ENCODE assay signal across 8 mouse cellular contexts in genomic region chr11:72207204-72207833, GRCm38 (mm10). TPM values are rescaled to one million over a fixed set of nuclear protein-coding genes. Genes with fewer than 3 reads are reported as not detected.
A peak's percentile ranks its signal among the peaks of the same experiment; 100 is the strongest.
DNase-seq lines count a peak whose midpoint lies in the region; ATAC-seq and TF ChIP-seq lines count a peak whose summit lies in the region.

4933427D14Rik (minus strand) TSS chr11:72207459.
Txndc17 (plus strand) TSS chr11:72207547.

- no peak for TF ChIP-seq CTCF in bone marrow macrophage, adult 2 months (IDR thresholded peaks at IDR 0.05; ENCODE audit: low read depth, low read length)
- no peak for TF ChIP-seq CTCF in spleen, adult 2 months (IDR thresholded peaks at IDR 0.05; ENCODE audit: extremely low read depth, insufficient read depth, insufficient read length, insufficient replicate concordance)

- peak within 1 kb of the TSS; percentile 71 for H3K9ac ChIP-seq in embryonic facial prominence, embryonic 15.5 days
- H3K9ac ChIP-seq in limb, embryonic 14.5 days (ENCODE audit: low read depth, low read length, severe bottlenecking), result peak within 1 kb of the TSS; percentile 74
- peak within 1 kb of the TSS; percentile 80 for H3K9ac ChIP-seq in midbrain, embryonic 16.5 days (ENCODE audit: low read depth, low read length)

- ATAC-seq in embryonic facial prominence, embryonic 15.5 days (ENCODE audit: insufficient number of reproducible peaks, low FRiP score, low TSS enrichment, low read depth), result peak; percentile 95
- peak; percentile 96 for ATAC-seq in limb, embryonic 14.5 days (ENCODE audit: low FRiP score, low read depth)
- peak; percentile 90 for ATAC-seq in midbrain, embryonic 16.5 days

- peak within 1 kb of the TSS; percentile 92 for H3K4me3 ChIP-seq in bone marrow macrophage, adult 2 months (ENCODE audit: insufficient read depth, low read length)
- H3K4me3 ChIP-seq in embryonic facial prominence, embryonic 15.5 days (replicated peaks), result peak within 1 kb of the TSS; percentile 85
- peak within 1 kb of the TSS; percentile 80 for H3K4me3 ChIP-seq in limb, embryonic 14.5 days (replicated peaks; ENCODE audit: low read length)
- peak within 1 kb of the TSS; percentile 54 for H3K4me3 ChIP-seq in midbrain, embryonic 16.5 days (ENCODE audit: low read depth, low read length)
- peak within 1 kb of the TSS; percentile 81 for H3K4me3 ChIP-seq in spleen, adult 2 months (ENCODE audit: extremely low read depth, insufficient read depth, insufficient read length)

- H3K9me3 ChIP-seq in embryonic facial prominence, embryonic 15.5 days (replicated peaks), result no peaks in the 10 kb centered on the region
- no peaks in the 10 kb centered on the region for H3K9me3 ChIP-seq in limb, embryonic 14.5 days (ENCODE audit: control insufficient read depth, low read length)
- H3K9me3 ChIP-seq in midbrain, embryonic 16.5 days (replicated peaks; ENCODE audit: control insufficient read depth, low read length, poor library complexity, severe bottlenecking), result no peaks in the 10 kb centered on the region

- WGBS in embryonic facial prominence, embryonic 15.5 days, result under 1% methylated on average over 42 of the region's 42 CpGs
- WGBS in limb, embryonic 14.5 days, result 0% methylated on average over 42 of the region's 42 CpGs
- under 1% methylated on average over 42 of the region's 42 CpGs for WGBS in midbrain, embryonic 16.5 days
- WGBS in spleen, adult 2 months, result under 1% methylated on average over 42 of the region's 42 CpGs

- no peak within 1 kb of the TSS for H3K27ac ChIP-seq in bone marrow macrophage, adult 2 months (ENCODE audit: insufficient read depth, low read depth, low read length)
- H3K27ac ChIP-seq in embryonic facial prominence, embryonic 15.5 days (replicated peaks), result peak within 1 kb of the TSS; percentile 80
- peak within 1 kb of the TSS; percentile 73 for H3K27ac ChIP-seq in limb, embryonic 14.5 days (replicated peaks; ENCODE audit: low read depth, low read length)
- H3K27ac ChIP-seq in midbrain, embryonic 16.5 days (ENCODE audit: low read length), result peak within 1 kb of the TSS; percentile 74
- H3K27ac ChIP-seq in spleen, adult 2 months (ENCODE audit: insufficient read depth, low read length), result peak within 1 kb of the TSS; percentile 8; the same call in 1 of the 2 replicates

- TF ChIP-seq POLR2A in bone marrow macrophage, adult 2 months (IDR thresholded peaks at IDR 0.05; ENCODE audit: borderline replicate concordance, low read depth, low read length), result no peak
- peak; percentile 77; the same call in 1 of the 2 replicates for TF ChIP-seq POLR2A in limb, embryonic 14.5 days (IDR thresholded peaks at IDR 0.05; ENCODE audit: borderline replicate concordance, extremely low read depth, insufficient read depth, insufficient read length)
- TF ChIP-seq POLR2A in spleen, adult 2 months (IDR thresholded peaks at IDR 0.05; ENCODE audit: low read depth, low read length), result peak; percentile 38; the same call in 1 of the 2 replicates

- DNase-seq in B cell, adult 2 months, result peak; percentile 82 to 83
- peak; percentile 91 to 92 for DNase-seq in heart, adult 9 months (ENCODE audit: low spot score in 2 of 2)
- DNase-seq in kidney, adult 9 months, result peak; percentile 92
- DNase-seq in limb, embryonic 14.5 days (ENCODE audit: low spot score), result peak; percentile 89
- DNase-seq in spleen, adult 2 months (ENCODE audit: low read depth in 1 of 2, low spot score in 2 of 2), result peak; percentile 43 to 84

- peaks cover 24% of the 10 kb centered on the region for H3K36me3 ChIP-seq in embryonic facial prominence, embryonic 15.5 days
- peaks cover 29% of the 10 kb centered on the region for H3K36me3 ChIP-seq in limb, embryonic 14.5 days (ENCODE audit: control insufficient read depth, insufficient read depth, low read length)
- peaks cover 5% of the 10 kb centered on the region for H3K36me3 ChIP-seq in midbrain, embryonic 16.5 days (ENCODE audit: control insufficient read depth, insufficient read depth, low read length)
- peaks cover 3% of the 10 kb centered on the region; the same call in 1 of the 2 replicates for H3K36me3 ChIP-seq in spleen, adult 2 months (ENCODE audit: control insufficient read depth, insufficient read depth, low read length)

- peak within 1 kb of the TSS; percentile 85 for H3K4me2 ChIP-seq in embryonic facial prominence, embryonic 15.5 days (replicated peaks)
- peak within 1 kb of the TSS; percentile 88 for H3K4me2 ChIP-seq in limb, embryonic 14.5 days (replicated peaks; ENCODE audit: low read depth, low read length, severe bottlenecking)
- H3K4me2 ChIP-seq in midbrain, embryonic 16.5 days (ENCODE audit: low read length), result peak within 1 kb of the TSS; percentile 87

- H3K4me1 ChIP-seq in bone marrow macrophage, adult 2 months (ENCODE audit: control insufficient read depth, insufficient read depth, low read length), result peaks cover 10% of the 10 kb centered on the region
- peaks cover 29% of the 10 kb centered on the region for H3K4me1 ChIP-seq in embryonic facial prominence, embryonic 15.5 days
- H3K4me1 ChIP-seq in limb, embryonic 14.5 days (ENCODE audit: control insufficient read depth, insufficient read depth, low read length), result peaks cover 12% of the 10 kb centered on the region
- peaks cover 25% of the 10 kb centered on the region for H3K4me1 ChIP-seq in midbrain, embryonic 16.5 days (ENCODE audit: control insufficient read depth, insufficient read depth, low read length)
- no peaks in the 10 kb centered on the region; the same call in 1 of the 2 replicates for H3K4me1 ChIP-seq in spleen, adult 2 months (ENCODE audit: control insufficient read depth, insufficient read depth, insufficient read length)

- H3K27me3 ChIP-seq in embryonic facial prominence, embryonic 15.5 days, result no peaks in the 10 kb centered on the region
- H3K27me3 ChIP-seq in limb, embryonic 14.5 days (ENCODE audit: control insufficient read depth, insufficient read depth, low read length), result no peaks in the 10 kb centered on the region
- H3K27me3 ChIP-seq in midbrain, embryonic 16.5 days (ENCODE audit: control insufficient read depth, insufficient read depth, low read depth, low read length), result no peaks in the 10 kb centered on the region
- no peaks in the 10 kb centered on the region for H3K27me3 ChIP-seq in spleen, adult 2 months (ENCODE audit: control insufficient read depth, insufficient read depth, low read length)

RNA-seq across cellular contexts. Expression of gene 4933427D14Rik, which starts in this region (rescaled TPM):
- 5.8 and 7.1 TPM in 2 replicates for polyA plus RNA-seq in bone marrow macrophage, adult 2 months (2012; ENCODE audit: insufficient read depth, insufficient read length, missing spikeins)
- polyA plus RNA-seq in embryonic facial prominence, embryonic 15.5 days (2015; fragmentation: Nextera tagmentation; extraction: Ambion mirVana), result 13.5 and 17.2 TPM in 2 replicates
- 15.3 and 19.2 TPM in 2 replicates for polyA plus RNA-seq in limb, embryonic 14.5 days (2012; rRNA removed)
- 11.1 and 15.6 TPM in 2 replicates for polyA plus RNA-seq in limb, embryonic 14.5 days (2014; fragmentation: Nextera tagmentation; extraction: Ambion mirVana)
- polyA plus RNA-seq in midbrain, embryonic 16.5 days (2015; fragmentation: Nextera tagmentation; extraction: Ambion mirVana), result 18.4 and 26.0 TPM in 2 replicates
- polyA plus RNA-seq in spleen, adult 2 months (2012; rRNA removed), result 3.5 and 3.6 TPM in 2 replicates

RNA-seq across cellular contexts. Expression of gene Txndc17, which starts in this region (rescaled TPM):
- 165 and 168 TPM in 2 replicates for polyA plus RNA-seq in bone marrow macrophage, adult 2 months (2012; ENCODE audit: insufficient read depth, insufficient read length, missing spikeins)
- polyA plus RNA-seq in embryonic facial prominence, embryonic 15.5 days (2015; fragmentation: Nextera tagmentation; extraction: Ambion mirVana), result 254 and 268 TPM in 2 replicates
- 86.9 and 133 TPM in 2 replicates for polyA plus RNA-seq in limb, embryonic 14.5 days (2012; rRNA removed)
- 235 and 239 TPM in 2 replicates for polyA plus RNA-seq in limb, embryonic 14.5 days (2014; fragmentation: Nextera tagmentation; extraction: Ambion mirVana)
- polyA plus RNA-seq in midbrain, embryonic 16.5 days (2015; fragmentation: Nextera tagmentation; extraction: Ambion mirVana), result 137 and 145 TPM in 2 replicates
- 15.8 and 19.9 TPM in 2 replicates for polyA plus RNA-seq in spleen, adult 2 months (2012; rRNA removed)
